Mouse (Mus musculus): ENCODE measurements around the gene Cracr2a. TPM values are rescaled to one million over a fixed set of nuclear protein-coding genes. Genes with fewer than 3 reads are reported as not detected.

The Cracr2a gene
- total and polyA plus RNA-seq, 2 experiments, result 0.07 to 0.09 TPM

DNA sequence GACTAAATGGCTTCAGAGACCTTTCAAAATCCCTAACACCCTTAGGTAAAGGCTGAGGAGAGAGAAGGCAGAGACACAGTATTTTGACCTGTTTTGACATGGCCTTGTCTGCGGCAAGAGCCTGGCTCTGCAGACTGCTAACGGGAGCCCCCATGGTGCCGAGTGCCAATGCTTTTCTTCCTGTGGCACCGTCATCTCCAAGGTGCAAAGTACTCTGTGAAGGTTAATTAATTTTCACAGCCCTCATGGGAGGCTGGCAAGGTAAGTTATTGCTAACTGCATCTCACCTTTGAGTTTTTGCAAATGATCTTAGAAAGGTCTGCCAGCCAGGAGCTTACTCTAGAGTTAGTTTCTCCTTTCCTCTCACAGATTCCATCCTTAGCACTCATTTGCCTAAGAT is 57.5 kb downstream of the Cracr2a start:
- Histone ChIP-seq H3K27ac (replicated peaks; ENCODE audit: insufficient read depth, low read depth, low read length) (no peak overlapping the region), H3K36me3 (ENCODE audit: control insufficient read depth, insufficient read depth, low read length) (no peaks in the 10 kb centered on the region), H3K4me3 (ENCODE audit: insufficient read depth, low read depth, low read length) (no peak overlapping the region), H3K9ac (ENCODE audit: low read depth, low read length) (no peak overlapping the region), H3K4me1 (ENCODE audit: control insufficient read depth, insufficient read depth, low read length) (no peaks in the 10 kb centered on the region), H3K27me3 (ENCODE audit: control insufficient read depth, insufficient read depth, low read length) (no peaks in the 10 kb centered on the region; the same call in 1 of the 2 replicates), H3K79me2 (ENCODE audit: control insufficient read depth, insufficient read depth, low read length) (no peaks in the 10 kb centered on the region)
- WGBS, result 85% methylated on average over 4 of the region's 4 CpGs
- TF ChIP-seq POLR2A (IDR thresholded peaks at IDR 0.05; ENCODE audit: extremely low read depth, insufficient read depth, low read length) (no peak), CTCF (IDR thresholded peaks at IDR 0.05; ENCODE audit: low read depth, low read length) (no peak)
- no peak for DNase-seq (ENCODE audit: extremely low read depth, low read depth, low spot score)

- Histone ChIP-seq H3K79me2 (ENCODE audit: control insufficient read depth, insufficient read depth, low read length) (no peaks in the 10 kb centered on the region), H3K9ac (ENCODE audit: low read depth, low read length) (no peak overlapping the region), H3K27me3 (ENCODE audit: control insufficient read depth, insufficient read depth, low read length) (no peaks in the 10 kb centered on the region), H3K36me3 (ENCODE audit: control insufficient read depth, insufficient read depth, low read length) (no peaks in the 10 kb centered on the region), H3K27ac (replicated peaks; ENCODE audit: insufficient read depth, low read depth, low read length) (no peak overlapping the region), H3K4me1 (ENCODE audit: control insufficient read depth, insufficient read depth, low read length) (no peaks in the 10 kb centered on the region), H3K4me3 (ENCODE audit: insufficient read depth, low read depth, low read length) (no peak overlapping the region)
- TF ChIP-seq CTCF (IDR thresholded peaks at IDR 0.05; ENCODE audit: low read depth, low read length) (peak; percentile 40; the same call in 1 of the 2 replicates), POLR2A (IDR thresholded peaks at IDR 0.05; ENCODE audit: extremely low read depth, insufficient read depth, low read length) (no peak)
- WGBS, result 30% methylated on average over 5 of the region's 5 CpGs
- peak; percentile 17 for DNase-seq (ENCODE audit: extremely low read depth, low read depth, low spot score)
These were observed 64.0 kb downstream of the Cracr2a start for GRCm38 (mm10) chr6:127625135-127625534.

GRCm38 (mm10) chr6:127627453-127627852 is 66.3 kb downstream of the Cracr2a start:
- no peaks in the 10 kb centered on the region for H3K4me1 ChIP-seq (ENCODE audit: control insufficient read depth, insufficient read depth, low read length)
- no peak overlapping the region for H3K9ac ChIP-seq (ENCODE audit: low read depth, low read length)
- no peak for TF ChIP-seq CTCF (IDR thresholded peaks at IDR 0.05; ENCODE audit: low read depth, low read length)
- no peak for TF ChIP-seq POLR2A (IDR thresholded peaks at IDR 0.05; ENCODE audit: extremely low read depth, insufficient read depth, low read length)
- no peaks in the 10 kb centered on the region for H3K79me2 ChIP-seq (ENCODE audit: control insufficient read depth, insufficient read depth, low read length)
- no peak overlapping the region for H3K4me3 ChIP-seq (ENCODE audit: insufficient read depth, low read depth, low read length)
- WGBS, result 79% methylated on average over 9 of the region's 9 CpGs
- no peak for DNase-seq (ENCODE audit: extremely low read depth, low read depth, low spot score)
- no peaks in the 10 kb centered on the region for H3K36me3 ChIP-seq (ENCODE audit: control insufficient read depth, insufficient read depth, low read length)
- no peak overlapping the region for H3K27ac ChIP-seq (replicated peaks; ENCODE audit: insufficient read depth, low read depth, low read length)
- H3K27me3 ChIP-seq (ENCODE audit: control insufficient read depth, insufficient read depth, low read length), result no peaks in the 10 kb centered on the region

DNA sequence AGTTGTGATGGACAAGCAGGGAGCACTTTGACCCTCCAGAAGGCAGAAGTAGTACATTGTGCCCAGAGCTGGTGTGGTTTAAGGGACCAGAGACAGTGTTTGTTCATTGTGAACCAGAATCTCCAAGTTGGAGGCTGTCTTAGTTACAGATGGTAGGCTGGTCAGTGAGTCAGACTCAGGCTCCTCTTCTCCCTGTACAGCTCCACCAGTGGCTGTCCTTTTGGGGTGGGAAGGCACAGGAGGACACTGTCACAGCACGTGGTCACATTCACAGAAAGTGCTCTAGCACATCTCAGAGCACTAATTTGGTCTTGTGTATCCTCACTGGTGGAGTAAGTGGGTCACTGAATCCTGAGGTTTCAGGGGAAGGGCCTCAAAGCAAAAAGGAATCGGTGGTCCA is 68.1 kb downstream of the Cracr2a start:
- no peak overlapping the region for H3K9ac ChIP-seq (ENCODE audit: low read depth, low read length)
- H3K27ac ChIP-seq (replicated peaks; ENCODE audit: insufficient read depth, low read depth, low read length), result no peak overlapping the region
- TF ChIP-seq POLR2A (IDR thresholded peaks at IDR 0.05; ENCODE audit: extremely low read depth, insufficient read depth, low read length) (no peak), CTCF (IDR thresholded peaks at IDR 0.05; ENCODE audit: low read depth, low read length) (no peak)
- no peaks in the 10 kb centered on the region for H3K79me2 ChIP-seq (ENCODE audit: control insufficient read depth, insufficient read depth, low read length)
- H3K36me3 ChIP-seq (ENCODE audit: control insufficient read depth, insufficient read depth, low read length), result no peaks in the 10 kb centered on the region
- 79% methylated on average over 2 of the region's 2 CpGs for WGBS
- H3K27me3 ChIP-seq (ENCODE audit: control insufficient read depth, insufficient read depth, low read length), result no peaks in the 10 kb centered on the region
- no peak overlapping the region for H3K4me3 ChIP-seq (ENCODE audit: insufficient read depth, low read depth, low read length)
- no peaks in the 10 kb centered on the region for H3K4me1 ChIP-seq (ENCODE audit: control insufficient read depth, insufficient read depth, low read length)
- DNase-seq (ENCODE audit: extremely low read depth, low read depth, low spot score), result no peak

DNA sequence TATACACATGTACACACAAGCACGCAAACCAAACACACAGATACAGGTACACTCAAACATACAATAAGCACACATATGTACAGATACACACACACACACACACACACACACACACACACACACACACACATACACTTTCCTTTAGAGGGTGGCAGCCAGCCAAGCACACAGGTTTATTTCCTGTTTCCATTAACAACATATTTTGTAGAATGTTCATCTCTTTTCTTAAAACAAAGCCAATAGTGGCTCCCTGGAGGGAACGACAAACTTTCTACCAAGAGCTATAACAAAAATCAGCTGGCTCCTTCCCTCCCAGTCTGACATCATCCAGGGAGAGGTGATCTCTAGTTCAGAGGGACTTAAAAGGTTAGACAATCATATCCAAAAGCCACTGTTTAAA is 73.7 kb downstream of the Cracr2a start:
- H3K4me1 ChIP-seq (ENCODE audit: control insufficient read depth, insufficient read depth, low read length), result no peaks in the 10 kb centered on the region
- H3K4me3 ChIP-seq (ENCODE audit: insufficient read depth, low read depth, low read length), result no peak overlapping the region
- no peaks in the 10 kb centered on the region for H3K27me3 ChIP-seq (ENCODE audit: control insufficient read depth, insufficient read depth, low read length)
- 81% methylated on average over 2 of the region's 2 CpGs for WGBS
- no peak overlapping the region for H3K9ac ChIP-seq (ENCODE audit: low read depth, low read length)
- no peak for TF ChIP-seq POLR2A (IDR thresholded peaks at IDR 0.05; ENCODE audit: extremely low read depth, insufficient read depth, low read length)
- no peak for TF ChIP-seq CTCF (IDR thresholded peaks at IDR 0.05; ENCODE audit: low read depth, low read length)
- no peak overlapping the region for H3K27ac ChIP-seq (replicated peaks; ENCODE audit: insufficient read depth, low read depth, low read length)
- no peak for DNase-seq (ENCODE audit: extremely low read depth, low read depth, low spot score)
- H3K79me2 ChIP-seq (ENCODE audit: control insufficient read depth, insufficient read depth, low read length), result no peaks in the 10 kb centered on the region
- no peaks in the 10 kb centered on the region for H3K36me3 ChIP-seq (ENCODE audit: control insufficient read depth, insufficient read depth, low read length)

DNA sequence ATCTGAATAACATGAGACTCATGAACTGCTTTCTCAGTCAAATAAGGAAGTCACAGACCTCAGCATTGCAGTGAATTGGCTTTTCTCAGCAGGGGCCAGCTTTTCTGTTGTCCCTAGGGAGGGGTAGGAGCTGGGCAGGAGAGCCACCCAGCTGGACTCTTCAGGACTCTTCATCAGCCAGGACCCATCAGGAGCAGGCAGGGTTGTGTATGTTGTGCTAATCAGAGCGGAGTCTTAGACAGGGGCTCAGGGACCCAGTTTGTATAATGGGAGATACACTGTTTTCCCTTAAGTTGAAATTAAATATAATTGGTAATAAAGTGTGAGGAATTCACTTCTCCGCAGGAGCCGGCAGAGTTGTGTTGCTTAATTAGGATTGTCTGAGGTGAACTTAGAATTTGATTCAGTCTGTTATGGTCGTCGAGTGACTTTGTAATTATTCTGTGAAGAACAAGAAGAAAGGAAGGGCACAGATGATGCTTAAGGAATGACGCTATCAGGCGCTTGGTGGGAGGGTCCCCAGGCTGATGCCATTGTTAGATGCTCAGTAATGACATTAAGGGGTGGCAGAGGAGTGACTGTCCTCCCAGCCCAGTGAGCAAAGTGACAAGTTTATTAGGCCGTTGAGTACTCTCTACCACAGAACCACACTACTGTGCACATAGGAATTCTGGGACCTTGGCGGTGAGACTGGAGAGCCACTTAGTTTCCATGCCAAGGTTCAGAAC is 74.5 kb downstream of the Cracr2a start:
- Histone ChIP-seq H3K4me1 (ENCODE audit: control insufficient read depth, insufficient read depth, low read length) (no peaks in the 10 kb centered on the region), H3K79me2 (ENCODE audit: control insufficient read depth, insufficient read depth, low read length) (no peaks in the 10 kb centered on the region), H3K27me3 (ENCODE audit: control insufficient read depth, insufficient read depth, low read length) (no peaks in the 10 kb centered on the region), H3K36me3 (ENCODE audit: control insufficient read depth, insufficient read depth, low read length) (no peaks in the 10 kb centered on the region), H3K9ac (ENCODE audit: low read depth, low read length) (no peak overlapping the region), H3K4me3 (ENCODE audit: insufficient read depth, low read depth, low read length) (no peak overlapping the region), H3K27ac (replicated peaks; ENCODE audit: insufficient read depth, low read depth, low read length) (no peak overlapping the region)
- TF ChIP-seq CTCF (IDR thresholded peaks at IDR 0.05; ENCODE audit: low read depth, low read length) (no peak), POLR2A (IDR thresholded peaks at IDR 0.05; ENCODE audit: extremely low read depth, insufficient read depth, low read length) (no peak)
- DNase-seq (ENCODE audit: extremely low read depth, low read depth, low spot score), result no peak
- WGBS, result 79% methylated on average over 9 of the region's 9 CpGs
